In genomic region chr17:44735991-44736561, GRCm38 (mm10) we compare ENCODE assay signal across 8 mouse cellular contexts. TPM values are rescaled to one million over a fixed set of nuclear protein-coding genes. Genes with fewer than 3 reads are reported as not detected.
DNase-seq lines count a peak whose midpoint lies in the region; ATAC-seq lines count a peak whose summit lies in the region.

No protein-coding gene starts in this region.

- peak; percentile 51 to 56 for DNase-seq in cerebellum, postnatal 36 days
- peak; percentile 63 for DNase-seq in gastrocnemius, postnatal 14 days
- peak; percentile 85 for DNase-seq in induced T-regulatory cell, adult 2 months (ENCODE audit: low read depth)
- peak; percentile 54 for DNase-seq in left cerebral cortex, postnatal 4 days
- DNase-seq in mesoderm, embryonic 11.5 days (ENCODE audit: low read depth, low spot score) = peak; percentile 75
- DNase-seq in right cerebral cortex, postnatal 25 days = peak; percentile 82
- peak; percentile 57 to 65 for DNase-seq in urinary bladder, postnatal 4 days (ENCODE audit: low spot score in 2 of 2)

- peak; percentile 45 for ATAC-seq in activated CD4-positive, CD25-positive, alpha-beta regulatory T cell, adult 4 months

- intact Hi-C loops in gastrocnemius, postnatal 14 days (cut with DNase I; ENCODE audit: low total_unique reads) = loop anchor here (10.0 kb wide), 1 partner anchor 71 kb away; no protein-coding TSS in a partner anchor
- intact Hi-C loops in left cerebral cortex, postnatal 4 days (cut with DNase I) = loop anchor here (5.0 to 10.0 kb wide), 4 partner anchors 279 to 639 kb away; no protein-coding TSS in a partner anchor

RNA-seq across cellular contexts. Expression of gene Supt3, which starts 40.9 kb away (rescaled TPM):
- polyA plus RNA-seq in activated CD4-positive, CD25-positive, alpha-beta regulatory T cell, adult 4 months (2017; shearing (Covaris generic)) = 10 to 100 TPM; 12.6 to 15.1 TPM
- total RNA-seq in gastrocnemius, postnatal 14 days (2021) = 1 to 10 TPM; 7.6 to 8.1 TPM
- total RNA-seq in left cerebral cortex, postnatal 4 days (2021) = 10 to 100 TPM; 20.2 to 24.4 TPM

Comparison
In these comparisons a context has a peak if more than half of its experiments do, and no peak if none do; other contexts are left out.
1. Peak in every context shown above with its lines: DNase-seq and ATAC-seq.